ENCODE assay signal across 17 mouse cellular contexts in genomic region chr4:149966963-149967362, GRCm38 (mm10). TPM values are rescaled to one million over a fixed set of nuclear protein-coding genes. Genes with fewer than 3 reads are reported as not detected.
"Had no signal": no experiment of that assay in that cellular context is flagged by ENCODE, and none has a peak within 500 bp of the region (broad histone marks: within the 10 kb centered on the region; RNA-seq: fewer than 3 reads in every experiment).

No protein-coding gene starts in this region.

- H3K4me3 ChIP-seq: lung, embryonic 15.5 days; megakaryocyte, embryonic 14.5 days; midbrain, embryonic 13.5 days; midbrain, embryonic 15.5 days; neural tube, embryonic 12.5 days; stomach, embryonic 15.5 days had no signal

- H3K9ac ChIP-seq: lung, embryonic 15.5 days; midbrain, embryonic 13.5 days; midbrain, embryonic 15.5 days; neural tube, embryonic 12.5 days; stomach, embryonic 15.5 days had no signal

- ATAC-seq: midbrain, embryonic 13.5 days; midbrain, embryonic 15.5 days had no signal

- H3K4me2 ChIP-seq: lung, embryonic 15.5 days; midbrain, embryonic 11.5 days; midbrain, embryonic 13.5 days; midbrain, embryonic 15.5 days; neural tube, embryonic 12.5 days; stomach, embryonic 15.5 days had no signal

- DNase-seq: lung, adult 2 months; retina, postnatal 1 day; right cerebral cortex, adult 18-20 months; right cerebral cortex, postnatal 25 days; thymus, adult 2 months; thymus, postnatal 25 days; thymus, postnatal 4 days had no signal

- H3K27ac ChIP-seq: lung, embryonic 15.5 days; macrophage; midbrain, embryonic 13.5 days; midbrain, embryonic 15.5 days; neural tube, embryonic 12.5 days; stomach, embryonic 15.5 days; stomach, postnatal 0 days had no signal

- H3K36me3 ChIP-seq: lung, embryonic 15.5 days; midbrain, embryonic 13.5 days; midbrain, embryonic 15.5 days; neural tube, embryonic 12.5 days; stomach, embryonic 15.5 days had no signal

- H3K9me3 ChIP-seq: lung, embryonic 15.5 days; midbrain, embryonic 13.5 days; neural tube, embryonic 12.5 days; stomach, embryonic 15.5 days had no signal

- H3K27me3 ChIP-seq: lung, embryonic 15.5 days; midbrain, embryonic 15.5 days; neural tube, embryonic 12.5 days; stomach, embryonic 15.5 days had no signal

- H3K4me1 ChIP-seq: midbrain, embryonic 13.5 days; midbrain, embryonic 15.5 days; neural tube, embryonic 12.5 days had no signal

RNA-seq across cellular contexts. Expression of gene Spsb1, which starts 12.1 kb away (rescaled TPM):
- total RNA-seq: monocyte, adult 5-6 weeks had no signal
